Mouse (Mus musculus): ENCODE data around the gene Rab6b. TPM values are rescaled to one million over a fixed set of nuclear protein-coding genes. Genes with fewer than 3 reads are reported as not detected.

Rab6b gene
- 5.5 and 6.1 TPM in 2 replicates for polyA plus RNA-seq (2015; fragmentation: Nextera tagmentation; extraction: Ambion mirVana)

DNA sequence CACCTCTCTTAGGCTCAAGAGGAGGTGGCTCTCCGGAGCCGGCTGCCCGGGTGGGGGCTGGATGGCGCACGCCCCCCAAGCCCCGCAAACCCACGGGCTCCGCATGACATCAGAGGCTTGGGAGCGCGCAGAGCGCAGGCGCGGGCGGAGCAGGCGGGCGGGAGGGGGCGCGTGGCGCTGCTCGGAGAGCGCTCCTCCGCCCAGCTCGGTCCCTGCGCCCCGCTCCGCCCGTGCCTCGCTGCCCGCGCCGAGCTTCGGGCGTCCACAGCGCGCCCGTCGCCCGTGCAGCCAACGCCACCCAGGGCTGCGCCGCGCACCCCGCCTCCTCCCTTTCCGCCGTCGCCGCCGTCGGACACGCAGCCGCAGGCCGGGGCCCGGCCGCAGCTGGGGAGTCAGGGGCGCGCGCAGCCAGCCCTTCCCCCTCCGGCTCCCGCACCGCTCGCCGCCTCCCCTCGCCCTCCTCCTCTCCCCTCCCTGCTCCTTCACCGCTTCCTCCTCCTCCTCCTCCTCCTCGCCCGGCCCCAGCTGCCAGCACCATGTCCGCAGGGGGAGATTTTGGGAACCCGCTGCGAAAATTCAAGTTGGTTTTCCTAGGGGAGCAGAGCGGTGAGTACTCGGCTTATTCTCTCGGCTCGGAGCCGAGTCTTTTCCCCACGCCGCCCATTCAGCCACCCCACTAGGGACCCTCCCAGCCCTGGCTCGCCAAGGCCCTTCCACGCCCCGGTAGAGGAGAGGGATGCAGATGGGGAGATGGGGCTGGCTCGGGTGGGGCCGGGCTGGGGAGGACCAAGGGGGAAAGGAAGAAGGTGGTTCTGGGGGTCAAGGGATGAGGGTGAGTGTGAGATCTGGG lies at the start of gene Rab6b:
Gene Rab6b (plus strand): TSS at position 167 of the 850 bp plus-strand sequence.
- Histone ChIP-seq H3K36me3 (ENCODE audit: control insufficient read depth, insufficient read depth, low read length) (no peaks in the 10 kb centered on the region), H3K9me3 (replicated peaks; ENCODE audit: control insufficient read depth, low read length) (no peaks in the 10 kb centered on the region), H3K27me3 (ENCODE audit: control insufficient read depth, insufficient read depth, low read length) (peaks cover 37% of the 10 kb centered on the region), H3K4me2 (ENCODE audit: low read depth, low read length) (peak within 1 kb of the TSS; percentile 94), H3K27ac (ENCODE audit: low read length) (no peak within 1 kb of the TSS), H3K4me1 (ENCODE audit: control insufficient read depth, insufficient read depth, low read length) (peaks cover 11% of the 10 kb centered on the region), H3K9ac (ENCODE audit: low read length) (peak within 1 kb of the TSS; percentile 77), H3K4me3 (replicated peaks; ENCODE audit: low read length) (peak within 1 kb of the TSS; percentile 61)
- ATAC-seq (ENCODE audit: insufficient read depth, low FRiP score): peak; percentile 55
- WGBS: under 1% methylated on average over 69 of the region's 81 CpGs

DNA sequence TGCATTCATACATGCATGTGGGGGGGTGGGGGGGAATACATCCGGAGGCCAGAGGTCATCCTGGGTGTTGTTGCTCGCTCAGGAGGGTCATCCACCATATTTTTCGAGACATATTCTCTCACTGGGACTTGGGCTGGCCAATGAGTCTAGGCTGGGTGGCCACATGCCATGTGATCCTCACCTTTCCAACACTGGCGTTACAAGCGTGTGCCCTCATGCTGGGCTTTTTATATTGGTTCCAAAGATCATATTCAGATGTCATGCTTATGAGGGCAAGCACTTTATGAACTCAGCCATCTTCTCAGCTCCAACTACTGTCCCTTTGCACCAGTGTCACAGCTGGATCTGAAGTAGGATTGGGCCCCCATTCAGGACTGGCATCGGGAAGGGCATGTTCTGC lies 48.0 kb upstream of the Rab6b start:
- H3K4me2 ChIP-seq (ENCODE audit: low read depth, low read length): no peak overlapping the region
- H3K36me3 ChIP-seq (ENCODE audit: control insufficient read depth, insufficient read depth, low read length): no peaks in the 10 kb centered on the region
- no peaks in the 10 kb centered on the region for H3K27me3 ChIP-seq (ENCODE audit: control insufficient read depth, insufficient read depth, low read length)
- H3K27ac ChIP-seq (ENCODE audit: low read length): no peak overlapping the region
- H3K4me1 ChIP-seq (ENCODE audit: control insufficient read depth, insufficient read depth, low read length): no peaks in the 10 kb centered on the region
- WGBS: 92% methylated on average over 6 of the region's 6 CpGs
- no peak for ATAC-seq (ENCODE audit: insufficient read depth, low FRiP score)
- H3K9ac ChIP-seq (ENCODE audit: low read length): no peak overlapping the region
- no peaks in the 10 kb centered on the region for H3K9me3 ChIP-seq (replicated peaks; ENCODE audit: control insufficient read depth, low read length)
- no peak overlapping the region for H3K4me3 ChIP-seq (replicated peaks; ENCODE audit: low read length)

DNA sequence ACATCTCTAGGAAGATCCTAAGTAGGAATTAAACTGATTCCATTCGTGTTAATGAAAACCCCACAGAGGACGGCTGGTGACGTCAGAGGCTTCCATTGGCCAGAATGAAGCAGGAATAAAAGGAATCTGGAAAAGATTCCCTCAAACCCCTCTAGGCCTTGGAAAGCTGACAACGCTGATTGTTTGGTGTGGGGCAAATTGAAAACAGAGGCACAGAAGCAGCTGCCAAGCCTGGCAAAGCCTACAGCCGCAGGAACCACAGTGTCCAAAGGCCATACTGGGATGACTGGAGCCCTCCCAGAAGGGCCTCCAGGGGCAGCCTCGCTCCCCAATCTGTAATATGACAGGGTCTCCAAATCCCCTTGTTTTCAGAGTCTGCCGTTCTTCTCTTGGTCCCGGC lies 44.7 kb upstream of the Rab6b start:
- Histone ChIP-seq H3K9ac (ENCODE audit: low read length) (no peak overlapping the region), H3K27me3 (ENCODE audit: control insufficient read depth, insufficient read depth, low read length) (no peaks in the 10 kb centered on the region), H3K36me3 (ENCODE audit: control insufficient read depth, insufficient read depth, low read length) (no peaks in the 10 kb centered on the region), H3K9me3 (replicated peaks; ENCODE audit: control insufficient read depth, low read length) (no peaks in the 10 kb centered on the region), H3K27ac (ENCODE audit: low read length) (no peak overlapping the region), H3K4me2 (ENCODE audit: low read depth, low read length) (no peak overlapping the region), H3K4me3 (replicated peaks; ENCODE audit: low read length) (no peak overlapping the region), H3K4me1 (ENCODE audit: control insufficient read depth, insufficient read depth, low read length) (no peaks in the 10 kb centered on the region)
- no peak for ATAC-seq (ENCODE audit: insufficient read depth, low FRiP score)
- WGBS: 81% methylated on average over 8 of the region's 8 CpGs

DNA sequence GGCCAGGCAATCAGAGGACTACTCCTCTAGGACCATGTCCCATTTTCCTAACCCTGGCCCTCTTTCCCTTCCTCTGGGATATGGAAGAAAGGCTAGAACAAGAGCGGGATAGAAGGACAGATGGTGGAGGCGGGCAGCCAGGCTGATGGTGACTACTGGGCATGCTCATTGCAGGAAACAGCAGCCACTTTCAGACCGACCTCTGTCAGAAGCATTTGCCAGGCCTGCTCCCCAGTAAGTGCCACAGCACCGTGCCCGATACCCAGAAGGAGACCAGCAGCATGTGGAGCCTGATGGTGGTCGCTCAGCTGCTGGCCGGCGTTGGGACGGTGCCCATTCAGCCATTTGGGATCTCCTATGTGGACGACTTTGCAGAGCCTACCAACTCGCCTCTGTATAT lies 43.9 kb upstream of the Rab6b start:
- Histone ChIP-seq H3K36me3 (ENCODE audit: control insufficient read depth, insufficient read depth, low read length) (no peaks in the 10 kb centered on the region), H3K9ac (ENCODE audit: low read length) (no peak overlapping the region), H3K27ac (ENCODE audit: low read length) (no peak overlapping the region), H3K4me3 (replicated peaks; ENCODE audit: low read length) (no peak overlapping the region), H3K9me3 (replicated peaks; ENCODE audit: control insufficient read depth, low read length) (no peaks in the 10 kb centered on the region), H3K4me1 (ENCODE audit: control insufficient read depth, insufficient read depth, low read length) (no peaks in the 10 kb centered on the region), H3K27me3 (ENCODE audit: control insufficient read depth, insufficient read depth, low read length) (no peaks in the 10 kb centered on the region), H3K4me2 (ENCODE audit: low read depth, low read length) (no peak overlapping the region)
- ATAC-seq (ENCODE audit: insufficient read depth, low FRiP score): no peak
- 87% methylated on average over 11 of the region's 11 CpGs for WGBS

- H3K9me3 ChIP-seq (replicated peaks; ENCODE audit: control insufficient read depth, low read length): no peaks in the 10 kb centered on the region
- H3K27me3 ChIP-seq (ENCODE audit: control insufficient read depth, insufficient read depth, low read length): no peaks in the 10 kb centered on the region
- no peaks in the 10 kb centered on the region for H3K4me1 ChIP-seq (ENCODE audit: control insufficient read depth, insufficient read depth, low read length)
- H3K9ac ChIP-seq (ENCODE audit: low read length): no peak overlapping the region
- no peaks in the 10 kb centered on the region for H3K36me3 ChIP-seq (ENCODE audit: control insufficient read depth, insufficient read depth, low read length)
- H3K4me3 ChIP-seq (replicated peaks; ENCODE audit: low read length): no peak overlapping the region
- WGBS: 90% methylated on average over 8 of the region's 8 CpGs
- no peak overlapping the region for H3K4me2 ChIP-seq (ENCODE audit: low read depth, low read length)
- no peak overlapping the region for H3K27ac ChIP-seq (ENCODE audit: low read length)
- no peak for ATAC-seq (ENCODE audit: insufficient read depth, low FRiP score)
Observed at GRCm38 (mm10) chr9:103068769-103069168, 42.8 kb upstream of the Rab6b start.

DNA sequence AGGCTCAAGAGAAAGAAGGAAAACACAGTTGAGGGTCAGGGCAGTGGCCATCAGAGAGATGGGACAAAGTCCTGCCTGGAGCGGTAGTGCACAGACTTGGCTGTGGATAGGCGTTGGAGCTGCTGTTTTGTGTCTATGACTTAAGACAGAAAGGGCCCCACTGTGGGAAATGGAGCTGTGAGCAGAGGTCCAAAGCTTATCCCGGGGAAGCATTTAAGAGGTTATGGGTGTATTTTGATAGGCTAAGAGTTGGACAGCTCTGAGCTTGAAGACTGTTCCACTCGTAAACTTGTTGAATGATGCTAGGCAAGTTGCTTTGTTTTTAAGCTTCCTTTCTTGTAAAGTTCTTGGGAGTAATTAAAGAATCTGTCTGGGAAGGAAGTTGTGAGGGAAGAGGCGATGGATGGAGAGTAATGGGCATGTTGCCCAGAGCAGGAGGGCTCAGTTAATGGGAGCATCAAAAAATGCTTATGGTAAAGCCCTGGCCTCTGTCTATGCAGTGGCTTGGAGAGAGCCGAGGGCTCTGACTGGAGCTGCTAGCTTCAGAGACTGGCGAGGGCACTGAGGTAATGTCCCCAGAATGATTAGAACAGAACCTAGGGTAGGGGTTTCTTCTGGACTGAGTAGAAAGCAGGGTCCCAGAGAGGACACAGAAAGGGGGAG lies 39.9 kb upstream of the Rab6b start:
- Histone ChIP-seq H3K4me3 (replicated peaks; ENCODE audit: low read length) (no peak overlapping the region), H3K27ac (ENCODE audit: low read length) (0 out of 2 replicates have a peak overlapping the region, but pooled peaks have one; percentile 16), H3K9ac (ENCODE audit: low read length) (no peak overlapping the region), H3K4me2 (ENCODE audit: low read depth, low read length) (no peak overlapping the region), H3K9me3 (replicated peaks; ENCODE audit: control insufficient read depth, low read length) (no peaks in the 10 kb centered on the region), H3K4me1 (ENCODE audit: control insufficient read depth, insufficient read depth, low read length) (no peaks in the 10 kb centered on the region), H3K36me3 (ENCODE audit: control insufficient read depth, insufficient read depth, low read length) (no peaks in the 10 kb centered on the region), H3K27me3 (ENCODE audit: control insufficient read depth, insufficient read depth, low read length) (no peaks in the 10 kb centered on the region)
- peak; percentile 46; the same call in 1 of the 2 replicates for ATAC-seq (ENCODE audit: insufficient read depth, low FRiP score)
- 63% methylated on average over 7 of the region's 7 CpGs for WGBS

DNA sequence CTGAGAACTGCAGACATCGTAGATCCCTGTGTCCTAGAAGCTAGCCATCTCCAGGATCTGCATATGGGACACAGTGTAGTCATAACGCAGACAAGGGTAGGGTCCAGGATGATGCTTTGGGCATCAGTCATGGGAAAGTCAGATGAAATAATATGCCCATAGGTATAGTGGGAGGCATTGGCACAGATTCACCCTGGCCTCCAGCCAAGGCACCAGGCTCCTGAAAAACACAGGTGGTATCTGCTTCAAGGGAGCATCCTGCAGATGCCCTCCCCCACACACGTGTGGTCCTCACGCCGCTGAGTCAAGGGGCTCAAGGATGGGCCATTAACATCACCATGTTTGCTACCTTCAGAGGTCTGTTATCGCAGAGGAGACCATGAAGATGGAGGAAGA lies 39.4 kb upstream of the Rab6b start:
- no peak overlapping the region for H3K9ac ChIP-seq (ENCODE audit: low read length)
- H3K9me3 ChIP-seq (replicated peaks; ENCODE audit: control insufficient read depth, low read length): no peaks in the 10 kb centered on the region
- WGBS: 85% methylated on average over 6 of the region's 6 CpGs
- H3K27me3 ChIP-seq (ENCODE audit: control insufficient read depth, insufficient read depth, low read length): no peaks in the 10 kb centered on the region
- H3K4me3 ChIP-seq (replicated peaks; ENCODE audit: low read length): no peak overlapping the region
- no peak overlapping the region for H3K27ac ChIP-seq (ENCODE audit: low read length)
- ATAC-seq (ENCODE audit: insufficient read depth, low FRiP score): 0 out of 2 replicates have a peak, but pooled peaks have one; percentile 5
- no peaks in the 10 kb centered on the region for H3K4me1 ChIP-seq (ENCODE audit: control insufficient read depth, insufficient read depth, low read length)
- H3K36me3 ChIP-seq (ENCODE audit: control insufficient read depth, insufficient read depth, low read length): no peaks in the 10 kb centered on the region
- no peak overlapping the region for H3K4me2 ChIP-seq (ENCODE audit: low read depth, low read length)

DNA sequence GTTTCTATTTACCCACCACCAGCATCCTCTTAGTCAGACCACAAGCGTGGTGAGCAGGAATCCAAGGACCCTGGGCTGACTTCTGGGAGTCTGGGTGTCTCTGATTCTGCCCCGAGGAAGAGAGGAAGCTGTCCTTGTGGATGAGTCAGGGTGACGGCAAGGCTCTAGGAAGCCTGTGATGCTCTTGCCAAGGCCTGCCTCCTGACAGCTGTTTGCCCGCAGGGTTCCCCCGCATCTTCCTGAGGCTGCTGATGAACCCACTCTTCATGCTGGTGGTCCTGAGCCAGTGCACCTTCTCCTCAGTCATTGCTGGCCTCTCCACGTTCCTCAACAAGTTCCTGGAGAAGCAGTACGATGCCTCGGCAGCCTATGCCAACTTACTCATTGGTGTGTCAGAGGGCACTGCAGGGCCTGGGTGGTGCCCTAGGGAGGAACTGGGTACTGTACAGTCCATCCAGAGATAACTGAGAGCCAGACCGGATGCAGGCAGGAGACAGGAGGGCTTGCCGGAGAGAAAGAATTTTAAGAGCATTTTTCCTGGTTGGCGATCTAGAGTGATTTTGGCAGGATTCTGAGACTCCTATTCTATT lies 38.6 kb upstream of the Rab6b start:
- Histone ChIP-seq H3K9me3 (replicated peaks; ENCODE audit: control insufficient read depth, low read length) (no peaks in the 10 kb centered on the region), H3K4me2 (ENCODE audit: low read depth, low read length) (no peak overlapping the region), H3K27ac (ENCODE audit: low read length) (no peak overlapping the region), H3K4me3 (replicated peaks; ENCODE audit: low read length) (no peak overlapping the region), H3K27me3 (ENCODE audit: control insufficient read depth, insufficient read depth, low read length) (no peaks in the 10 kb centered on the region), H3K36me3 (ENCODE audit: control insufficient read depth, insufficient read depth, low read length) (no peaks in the 10 kb centered on the region), H3K4me1 (ENCODE audit: control insufficient read depth, insufficient read depth, low read length) (no peaks in the 10 kb centered on the region), H3K9ac (ENCODE audit: low read length) (no peak overlapping the region)
- WGBS: 75% methylated on average over 11 of the region's 11 CpGs
- no peak for ATAC-seq (ENCODE audit: insufficient read depth, low FRiP score)
